Mouse (Mus musculus): ENCODE results near the gene Cacng6.

- no peak for TF ChIP-seq CTCF (conservative IDR thresholded peaks at IDR 0.05; ENCODE audit: low read length)
- no peak for TF ChIP-seq POU5F1 (IDR thresholded peaks at IDR 0.05; ENCODE audit: borderline replicate concordance, low read length)
- no peak for TF ChIP-seq NANOG (IDR thresholded peaks at IDR 0.05; ENCODE audit: borderline replicate concordance, low read length)
Measured at GRCm38 (mm10) chr7:3391081-3391451, 32.9 kb upstream of the Cacng6 start.

All from E14TG2a.4 (cell line).